Mouse (Mus musculus): ENCODE data around the gene Smyd3.

- no peak for TF ChIP-seq CTCF (IDR thresholded peaks at IDR 0.05; ENCODE audit: borderline replicate concordance, control insufficient read depth, extremely low read depth, insufficient read depth, low read length, poor library complexity)
- no peak for TF ChIP-seq POLR2A (IDR thresholded peaks at IDR 0.05; ENCODE audit: control insufficient read depth, extremely low read depth, insufficient read depth, low read length, poor library complexity)
These were observed 190.9 kb downstream of the Smyd3 start for GRCm38 (mm10) chr1:179326965-179327308.

Measured in thymus, adult 2 months (tissue).